Mouse (Mus musculus): Measurements from ENCODE around the gene Slc4a5. TPM values are rescaled to one million over a fixed set of nuclear protein-coding genes. Genes with fewer than 3 reads are reported as not detected.
"Not testable (repeated sequence)": the region's sequence is repeated elsewhere in the genome, so short reads cannot be mapped to it uniquely, and the experiment has no call there.

Slc4a5 gene
- polyA plus RNA-seq, 1 experiment from 2014 or later = 1.1 TPM

GRCm38 (mm10) chr6:83341387-83341786 lies 121.8 kb downstream of the Slc4a5 start:
- H3K4me1 ChIP-seq = no peaks in the 10 kb centered on the region
- no peak overlapping the region for H3K4me2 ChIP-seq (replicated peaks)
- no peaks in the 10 kb centered on the region for H3K27me3 ChIP-seq
- H3K9me3 ChIP-seq = no peaks in the 10 kb centered on the region
- no peak for ATAC-seq (ENCODE audit: insufficient number of reproducible peaks, insufficient read depth, low FRiP score, low TSS enrichment)
- WGBS = 82% methylated on average over 3 of the region's 3 CpGs
- peaks cover 50% of the 10 kb centered on the region for H3K36me3 ChIP-seq
- H3K9ac ChIP-seq = no peak overlapping the region
- no peak overlapping the region for H3K4me3 ChIP-seq
- no peak overlapping the region for H3K27ac ChIP-seq

DNA sequence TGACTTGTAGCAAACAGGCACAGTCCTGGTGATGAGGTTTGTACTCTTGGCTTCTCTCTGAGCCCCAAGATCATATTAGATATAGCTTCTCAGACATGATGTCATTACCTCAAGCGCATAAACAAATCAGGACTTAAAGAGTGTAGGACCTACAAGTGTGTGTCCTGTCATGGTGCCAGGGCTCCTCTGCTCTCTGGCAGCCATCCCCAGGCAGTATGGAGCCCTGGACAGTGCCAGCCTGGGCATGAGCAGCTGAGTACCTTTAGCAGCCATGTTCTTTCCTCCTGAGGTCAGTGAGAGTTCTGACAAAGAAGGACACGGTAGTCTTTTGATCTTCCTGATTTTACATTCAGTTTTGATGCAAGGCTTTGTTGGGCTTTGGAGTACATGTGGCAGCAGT lies 123.3 kb downstream of the Slc4a5 start:
- 94% methylated on average over 2 of the region's 2 CpGs for WGBS
- no peaks in the 10 kb centered on the region for H3K4me1 ChIP-seq
- no peak overlapping the region for H3K4me2 ChIP-seq (replicated peaks)
- H3K9ac ChIP-seq = no peak overlapping the region
- no peak for ATAC-seq (ENCODE audit: insufficient number of reproducible peaks, insufficient read depth, low FRiP score, low TSS enrichment)
- no peaks in the 10 kb centered on the region for H3K27me3 ChIP-seq
- H3K4me3 ChIP-seq = no peak overlapping the region
- H3K36me3 ChIP-seq = peaks cover 46% of the 10 kb centered on the region
- H3K27ac ChIP-seq = no peak overlapping the region
- no peaks in the 10 kb centered on the region for H3K9me3 ChIP-seq

DNA sequence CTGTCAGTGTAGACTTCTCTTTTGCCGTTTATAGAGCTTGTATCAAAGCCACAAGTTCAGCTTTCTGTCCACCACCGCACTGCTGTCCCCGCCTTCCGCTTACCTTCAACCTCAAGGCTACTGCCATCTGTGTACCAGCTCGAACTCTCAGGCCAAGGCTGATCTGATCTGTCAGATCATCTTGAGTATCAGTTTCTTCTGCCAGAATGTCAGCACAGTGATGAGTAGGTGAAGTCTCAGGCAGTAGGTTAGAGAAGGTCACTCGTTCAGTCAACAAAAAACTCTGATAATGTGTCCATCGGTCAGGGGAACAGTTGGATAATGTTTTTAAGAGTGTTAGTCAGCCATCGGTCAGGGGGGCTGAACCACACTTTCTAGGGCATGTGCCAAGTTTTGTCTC lies 125.7 kb downstream of the Slc4a5 start:
- not testable (repeated sequence) for H3K9ac ChIP-seq; H3K4me3 ChIP-seq; H3K27ac ChIP-seq; H3K4me2 ChIP-seq (replicated peaks); H3K9me3 ChIP-seq; ATAC-seq (ENCODE audit: insufficient number of reproducible peaks, insufficient read depth, low FRiP score, low TSS enrichment); H3K27me3 ChIP-seq
- 94% methylated on average over 8 of the region's 8 CpGs for WGBS
- peaks cover 28% of the 10 kb centered on the region for H3K36me3 ChIP-seq
- peaks cover 11% of the 10 kb centered on the region for H3K4me1 ChIP-seq

- no peak overlapping the region for H3K4me3 ChIP-seq
- H3K4me2 ChIP-seq (replicated peaks) = no peak overlapping the region
Observed at GRCm38 (mm10) chr6:83347916-83348315, 128.3 kb downstream of the Slc4a5 start.

DNA sequence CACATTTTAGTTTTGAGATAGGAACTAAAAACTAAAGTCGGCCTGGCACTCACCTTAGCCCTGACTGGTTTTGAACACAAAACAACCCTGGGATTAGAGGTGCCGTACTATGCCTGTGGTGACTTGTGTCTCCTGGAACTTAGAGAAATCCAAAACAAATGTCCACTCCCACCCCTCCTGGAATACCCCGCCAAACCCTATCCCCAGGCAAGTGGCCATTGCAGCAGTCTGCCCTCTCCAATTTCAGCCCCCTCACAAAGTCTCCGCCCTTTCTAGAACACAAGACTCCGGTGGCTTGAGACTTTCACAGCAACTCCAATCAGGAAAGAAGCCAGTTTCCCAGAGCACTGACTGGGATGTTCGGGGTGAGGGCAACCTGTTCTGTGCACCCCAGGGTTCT lies 129.2 kb downstream of the Slc4a5 start, which contains the start of gene Bola3:
Gene Bola3 (plus strand): TSS at position 275 of the 400 bp plus-strand sequence.
- 26% methylated on average over 6 of the region's 6 CpGs for WGBS
- peaks cover 14% of the 10 kb centered on the region for H3K36me3 ChIP-seq
- H3K4me2 ChIP-seq (replicated peaks) = peak within 1 kb of the TSS; percentile 87
- H3K27me3 ChIP-seq = no peaks in the 10 kb centered on the region
- peak within 1 kb of the TSS; percentile 58; the same call in 1 of the 2 replicates for H3K27ac ChIP-seq
- H3K9ac ChIP-seq = peak within 1 kb of the TSS; percentile 87
- peaks cover 13% of the 10 kb centered on the region for H3K4me1 ChIP-seq
- ATAC-seq (ENCODE audit: insufficient number of reproducible peaks, insufficient read depth, low FRiP score, low TSS enrichment) = peak; percentile 55
- H3K4me3 ChIP-seq = peak within 1 kb of the TSS; percentile 87
- no peaks in the 10 kb centered on the region for H3K9me3 ChIP-seq

More at GRCm38 (mm10) chr6:83347916-83348315, 128.3 kb downstream of the Slc4a5 start:
- H3K36me3 ChIP-seq = peaks cover 9% of the 10 kb centered on the region
- H3K9ac ChIP-seq = no peak overlapping the region
- no peaks in the 10 kb centered on the region for H3K9me3 ChIP-seq
- peaks cover 13% of the 10 kb centered on the region for H3K4me1 ChIP-seq
- H3K27ac ChIP-seq = no peak overlapping the region
- no peaks in the 10 kb centered on the region for H3K27me3 ChIP-seq
- no peak for ATAC-seq (ENCODE audit: insufficient number of reproducible peaks, insufficient read depth, low FRiP score, low TSS enrichment)
- 85% methylated on average over 3 of the region's 3 CpGs for WGBS

DNA sequence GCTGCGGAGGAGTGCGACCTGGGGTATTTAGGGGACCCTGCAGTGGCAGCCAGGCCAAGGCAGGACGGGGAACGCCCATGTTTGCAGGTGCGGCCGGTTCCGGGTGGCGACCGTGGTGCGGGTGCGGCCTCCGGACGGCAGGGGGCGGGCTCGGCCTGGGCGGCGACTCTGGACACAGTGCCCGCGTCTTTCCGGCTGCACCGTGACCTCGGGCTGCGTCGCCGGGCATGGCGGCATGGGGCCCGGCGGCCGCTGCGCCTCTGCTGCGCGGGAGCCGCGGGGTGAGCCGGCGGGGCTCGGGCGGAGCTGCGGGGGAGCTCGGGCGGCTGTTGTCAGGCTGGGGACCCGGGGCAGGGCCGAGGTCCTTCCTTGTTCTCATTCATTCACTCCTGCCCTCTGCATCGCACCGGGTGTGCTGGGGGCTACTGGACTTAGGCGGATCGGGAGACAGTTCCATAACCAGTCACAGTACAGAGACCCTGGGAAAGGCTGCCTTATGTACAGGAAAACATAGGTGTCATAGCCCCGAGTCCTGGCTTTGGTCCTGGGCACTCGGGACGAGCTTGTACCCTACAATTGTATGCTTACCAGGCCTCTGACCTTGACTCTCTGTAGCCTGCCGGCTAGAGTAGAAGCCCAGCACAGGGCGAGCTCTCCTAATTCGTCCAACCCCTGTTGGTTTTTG lies 129.8 kb downstream of the Slc4a5 start:
- H3K4me1 ChIP-seq = peaks cover 13% of the 10 kb centered on the region
- under 1% methylated on average over 53 of the region's 53 CpGs for WGBS
- H3K4me3 ChIP-seq = peak overlapping the region; percentile 87
- H3K27me3 ChIP-seq = no peaks in the 10 kb centered on the region
- H3K4me2 ChIP-seq (replicated peaks) = peak overlapping the region; percentile 87
- peaks cover 19% of the 10 kb centered on the region for H3K36me3 ChIP-seq
- H3K9me3 ChIP-seq = no peaks in the 10 kb centered on the region
- H3K9ac ChIP-seq = peak overlapping the region; percentile 87
- peak; percentile 91 for ATAC-seq (ENCODE audit: insufficient number of reproducible peaks, insufficient read depth, low FRiP score, low TSS enrichment)
- H3K27ac ChIP-seq = peak overlapping the region; percentile 58; the same call in 1 of the 2 replicates

- H3K4me1 ChIP-seq = peaks cover 13% of the 10 kb centered on the region
- no peaks in the 10 kb centered on the region for H3K9me3 ChIP-seq
- ATAC-seq (ENCODE audit: insufficient number of reproducible peaks, insufficient read depth, low FRiP score, low TSS enrichment) = no peak
- H3K27me3 ChIP-seq = no peaks in the 10 kb centered on the region
- peak overlapping the region; percentile 87 for H3K4me3 ChIP-seq
- WGBS = 78% methylated on average over 7 of the region's 7 CpGs
- peaks cover 27% of the 10 kb centered on the region for H3K36me3 ChIP-seq
- no peak overlapping the region for H3K27ac ChIP-seq
- H3K4me2 ChIP-seq (replicated peaks) = peak overlapping the region; percentile 87
- peak overlapping the region; percentile 87 for H3K9ac ChIP-seq
Observed at GRCm38 (mm10) chr6:83350172-83350571, 130.5 kb downstream of the Slc4a5 start.

DNA sequence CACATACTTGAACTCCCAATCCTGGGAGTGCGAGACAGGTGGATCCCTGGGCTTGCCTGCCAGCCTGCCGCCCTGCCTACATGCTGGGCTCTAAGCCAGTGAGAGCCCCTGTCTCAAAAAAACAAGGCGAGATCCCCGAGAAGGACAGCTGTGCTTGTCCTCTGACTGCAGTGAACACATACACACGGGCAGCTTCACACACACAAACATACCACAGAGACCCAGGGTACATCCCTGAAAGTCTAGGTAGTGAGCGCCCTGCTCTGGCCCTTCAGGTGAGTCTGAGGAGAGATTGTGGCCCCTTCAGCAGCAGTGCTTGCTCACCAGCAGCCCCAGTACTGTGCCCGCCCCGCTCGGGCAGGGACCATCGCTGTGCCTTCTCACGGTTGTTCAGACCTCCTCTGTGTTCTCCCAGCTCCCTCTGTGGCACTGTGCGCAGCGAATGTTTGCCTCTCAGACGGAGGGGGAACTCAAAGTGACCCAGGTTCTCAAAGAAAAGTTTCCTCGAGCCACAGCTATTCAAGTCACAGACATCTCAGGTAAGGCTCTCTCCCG lies 131.3 kb downstream of the Slc4a5 start:
- ATAC-seq (ENCODE audit: insufficient number of reproducible peaks, insufficient read depth, low FRiP score, low TSS enrichment) = no peak
- Histone ChIP-seq H3K4me2 (replicated peaks) (no peak overlapping the region), H3K27me3 (no peaks in the 10 kb centered on the region), H3K4me1 (peaks cover 13% of the 10 kb centered on the region), H3K9me3 (no peaks in the 10 kb centered on the region), H3K9ac (no peak overlapping the region), H3K27ac (no peak overlapping the region), H3K36me3 (peaks cover 31% of the 10 kb centered on the region), H3K4me3 (no peak overlapping the region)
- WGBS = 88% methylated on average over 16 of the region's 16 CpGs

DNA sequence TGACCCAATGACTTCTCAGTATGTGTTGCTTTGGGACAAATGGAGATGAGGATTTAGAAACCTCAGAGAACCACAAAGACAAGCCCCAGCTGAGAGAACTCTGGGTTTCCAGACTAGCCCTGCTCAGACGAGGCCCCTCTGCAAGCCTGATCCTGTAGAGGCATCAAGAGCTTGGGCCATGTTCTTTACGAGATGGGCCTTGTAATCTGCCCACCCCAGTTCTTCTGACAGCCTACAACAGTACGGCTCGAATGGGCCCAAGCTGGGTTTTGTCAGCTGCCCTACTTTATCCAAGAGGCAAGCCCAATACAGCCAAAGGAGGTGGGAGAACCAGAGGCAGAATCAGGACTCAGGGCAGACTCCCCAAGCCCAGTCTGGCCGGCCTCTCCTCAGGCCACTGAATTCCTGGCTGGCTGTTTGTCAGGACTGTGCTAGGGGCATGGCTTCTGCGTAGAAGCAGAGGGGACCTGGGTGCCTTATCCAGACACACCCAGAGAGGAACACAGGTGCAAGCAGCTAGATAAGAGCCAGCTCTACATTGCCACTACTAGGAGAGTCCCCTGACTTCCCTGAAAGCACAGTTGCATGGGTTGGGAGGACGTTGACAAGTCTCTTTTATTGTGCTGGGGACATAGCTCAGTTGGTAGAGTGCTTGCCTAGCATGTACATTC lies 132.0 kb downstream of the Slc4a5 start:
- H3K4me2 ChIP-seq (replicated peaks) = no peak overlapping the region
- H3K36me3 ChIP-seq = peaks cover 31% of the 10 kb centered on the region
- H3K4me1 ChIP-seq = peaks cover 13% of the 10 kb centered on the region
- no peak overlapping the region for H3K4me3 ChIP-seq
- WGBS = 81% methylated on average over 7 of the region's 7 CpGs
- no peak overlapping the region for H3K27ac ChIP-seq
- ATAC-seq (ENCODE audit: insufficient number of reproducible peaks, insufficient read depth, low FRiP score, low TSS enrichment) = no peak
- no peaks in the 10 kb centered on the region for H3K9me3 ChIP-seq
- H3K27me3 ChIP-seq = no peaks in the 10 kb centered on the region
- no peak overlapping the region for H3K9ac ChIP-seq

GRCm38 (mm10) chr6:83352666-83353410 lies 133.2 kb downstream of the Slc4a5 start:
- 91% methylated on average over 24 of the region's 24 CpGs for WGBS
- no peaks in the 10 kb centered on the region for H3K9me3 ChIP-seq
- ATAC-seq (ENCODE audit: insufficient number of reproducible peaks, insufficient read depth, low FRiP score, low TSS enrichment) = no peak
- no peak overlapping the region for H3K27ac ChIP-seq
- no peak overlapping the region for H3K4me2 ChIP-seq (replicated peaks)
- no peak overlapping the region for H3K4me3 ChIP-seq
- peaks cover 13% of the 10 kb centered on the region for H3K4me1 ChIP-seq
- H3K9ac ChIP-seq = no peak overlapping the region
- peaks cover 39% of the 10 kb centered on the region for H3K36me3 ChIP-seq
- H3K27me3 ChIP-seq = no peaks in the 10 kb centered on the region
